Mouse (Mus musculus) liver, adult 2 months (tissue): ENCODE results near the gene Atxn7l3. TPM values are rescaled to one million over a fixed set of nuclear protein-coding genes. Genes with fewer than 3 reads are reported as not detected.
A peak's percentile ranks its signal among the peaks of the same experiment; 100 is the strongest.

Source experiments
- DNase-seq: peaks from one replicate; pipeline ENCODE4 v3.0.0-alpha.2; 2011; ENCODE audit warnings: low read depth, low spot score; ENCODE audit errors: extremely low read depth
- H3K27ac ChIP-seq: fragments of 200-500 bp; replicated peaks from 2 replicates; pipeline ENCODE4 v1.5.1; 2012; ENCODE audit warnings: low read depth, mild to moderate bottlenecking, control low read depth, inconsistent platforms, low read length; ENCODE audit not compliant: insufficient read depth
- H3K27me3 ChIP-seq: fragments of 200-500 bp; 2 replicates; pipeline ENCODE4 v1.6.1; 2012; ENCODE audit warnings: mild to moderate bottlenecking, moderate library complexity, low read length, inconsistent platforms; ENCODE audit not compliant: control insufficient read depth, insufficient read depth
- H3K36me3 ChIP-seq: fragments of 200-500 bp; 2 replicates; pipeline ENCODE4 v1.6.1; 2012; ENCODE audit warnings: low read length, inconsistent platforms; ENCODE audit not compliant: control insufficient read depth, insufficient read depth
- H3K4me1 ChIP-seq: fragments of 200-500 bp; 2 replicates; pipeline ENCODE4 v1.6.1; 2011; ENCODE audit warnings: low read length; ENCODE audit not compliant: control insufficient read depth, insufficient read depth
- H3K4me3 ChIP-seq: fragments of 200-500 bp; 2 replicates; pipeline ENCODE4 v1.5.1; 2011; ENCODE audit warnings: low read depth, mild to moderate bottlenecking, control low read depth, low read length, moderate library complexity; ENCODE audit not compliant: insufficient read depth
- H3K79me2 ChIP-seq: fragments of 200-500 bp; 2 replicates; pipeline ENCODE4 v1.6.1; 2012; ENCODE audit warnings: inconsistent platforms, mild to moderate bottlenecking, low read length, moderate library complexity; ENCODE audit not compliant: control insufficient read depth, insufficient read depth
- H3K9ac ChIP-seq: fragments of 200-500 bp; 2 replicates; pipeline ENCODE4 v1.6.1; 2012; ENCODE audit warnings: low read depth, mild to moderate bottlenecking, control low read depth, inconsistent platforms, low read length
- CTCF ChIP-seq: fragments of 200-500 bp; IDR thresholded peaks from 2 replicates; pipeline ENCODE4 v1.5.1; 2011; ENCODE audit warnings: low read depth, low read length, control low read depth
- POLR2A ChIP-seq: fragments of 200-500 bp; IDR thresholded peaks from 2 replicates; pipeline ENCODE4 v1.6.1; 2011; ENCODE audit warnings: low read length, control low read depth; ENCODE audit not compliant: insufficient read depth; ENCODE audit errors: extremely low read depth
- WGBS: fragments of 180-500 bp; shearing (Covaris S2); methylation state at CpG from one replicate; pipeline ENCODE4 v1.1.7; 2018; 5-methylcytosine and 5-hydroxymethylcytosine counted together
- polyA plus RNA-seq: library from polyadenylated mRNA; depleted of rRNA; stranded (reverse); fragments of >200 nt; gene quantifications from 2 replicates; pipeline ENCODE4 v1.2.3, GENCODE M21; 2012
- total RNA-seq: library from RNA; depleted of rRNA; stranded (reverse); fragments of >200 nt; gene quantifications from 2 replicates; pipeline ENCODE4 v1.2.3, GENCODE M21; 2014

Gene Atxn7l3
- total and polyA plus RNA-seq, 2 experiments, result 7.1 to 20.6 TPM

DNA sequence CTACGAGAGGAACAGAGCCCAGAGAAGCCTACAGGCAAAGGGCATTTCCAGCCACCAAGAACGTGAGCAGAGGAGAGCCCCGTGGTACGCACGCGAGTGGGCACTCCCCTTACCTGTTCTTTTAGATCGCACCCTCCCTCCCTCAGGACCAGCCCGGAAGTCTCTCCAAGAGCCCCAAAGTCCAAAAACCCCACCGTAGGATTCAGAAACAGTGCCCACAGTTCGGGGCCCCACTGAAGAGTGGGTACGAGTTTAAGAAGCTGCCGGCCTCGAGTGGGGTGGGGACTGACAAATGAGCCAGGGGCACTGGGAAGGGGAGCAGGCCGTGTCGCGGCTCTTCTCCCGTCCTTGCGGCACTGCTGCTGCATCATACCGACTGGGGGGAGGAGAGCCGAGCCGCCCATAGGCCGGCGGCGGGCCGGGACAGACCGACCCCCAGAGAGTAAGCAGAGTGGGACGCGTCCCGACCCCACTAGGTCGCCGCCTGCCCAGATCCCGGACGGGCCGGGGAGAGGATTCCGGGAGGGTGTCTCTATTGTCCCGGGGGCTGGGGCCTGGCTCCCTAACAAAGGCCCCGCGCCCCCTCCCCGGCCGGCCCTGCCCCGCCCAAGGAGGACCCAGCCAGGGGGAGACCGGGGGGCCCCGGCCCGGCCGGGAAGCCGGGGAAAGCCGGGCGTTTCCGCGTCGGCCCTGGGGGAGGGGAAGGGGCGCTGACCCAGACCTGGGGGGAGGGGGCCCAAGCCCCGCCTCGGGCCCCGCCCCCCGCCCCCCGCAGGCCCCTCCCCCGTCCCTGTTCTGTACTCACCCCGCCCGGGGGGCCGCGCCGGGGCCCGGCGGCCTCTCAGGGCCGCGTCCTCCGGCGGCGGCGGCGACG lies 596 bp downstream of the Atxn7l3 start:
- peaks cover 12% of the 10 kb centered on the region for H3K36me3 ChIP-seq
- peaks cover 16% of the 10 kb centered on the region; the same call in 1 of the 2 replicates for H3K79me2 ChIP-seq
- no peak for DNase-seq
- TF ChIP-seq POLR2A, result peak; percentile 24; the same call in 1 of the 2 replicates
- TF ChIP-seq CTCF, result no peak
- H3K27me3 ChIP-seq, result no peaks in the 10 kb centered on the region
- WGBS, result under 1% methylated on average over 42 of the region's 73 CpGs
- peak overlapping the region; percentile 92 for H3K4me3 ChIP-seq
- peak overlapping the region; percentile 96 for H3K9ac ChIP-seq
- peaks cover 14% of the 10 kb centered on the region for H3K4me1 ChIP-seq
- H3K27ac ChIP-seq, result peak overlapping the region; percentile 85

DNA sequence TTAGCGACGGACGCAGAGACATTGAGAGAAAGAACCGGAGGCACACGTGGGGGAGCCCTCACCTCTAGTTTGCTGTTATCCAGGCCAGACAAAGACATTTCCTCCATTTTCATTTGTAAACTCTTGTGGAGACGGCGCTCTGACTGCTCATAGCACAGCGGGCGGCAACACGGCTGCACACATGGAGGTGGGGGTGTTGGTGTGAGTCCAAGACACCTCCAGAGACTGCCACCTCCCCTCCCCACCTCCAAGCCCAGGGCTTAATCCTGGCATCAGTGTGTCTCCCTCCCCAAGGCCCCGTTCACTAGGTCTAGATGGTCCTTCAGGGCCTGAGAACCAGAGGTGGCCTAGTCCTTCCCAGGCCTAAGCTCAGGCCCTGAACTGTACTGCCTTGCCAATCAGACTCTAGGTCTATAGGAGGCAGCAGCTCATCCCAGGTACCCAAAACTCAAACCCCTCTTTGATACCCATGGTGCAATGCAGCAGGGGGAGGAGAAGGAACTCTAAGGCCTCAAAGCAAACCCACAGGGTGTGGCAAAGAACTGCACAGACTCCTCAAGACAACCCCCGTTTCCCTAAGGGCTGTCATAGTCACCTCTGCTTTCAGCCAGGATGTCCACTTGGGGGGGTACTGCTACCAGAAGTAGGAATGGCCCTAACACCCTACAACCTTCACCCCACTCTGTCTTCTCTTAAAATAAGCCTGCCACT lies 1.4 kb downstream of the Atxn7l3 start:
- no peaks in the 10 kb centered on the region for H3K27me3 ChIP-seq
- TF ChIP-seq CTCF (no peak), POLR2A (no peak)
- peaks cover 14% of the 10 kb centered on the region for H3K4me1 ChIP-seq
- H3K9ac ChIP-seq, result peak overlapping the region; percentile 96
- H3K4me3 ChIP-seq, result peak overlapping the region; percentile 92
- peak overlapping the region; percentile 85 for H3K27ac ChIP-seq
- H3K79me2 ChIP-seq, result peaks cover 16% of the 10 kb centered on the region; the same call in 1 of the 2 replicates
- WGBS, result 81% methylated on average over 12 of the region's 12 CpGs
- no peak for DNase-seq
- peaks cover 12% of the 10 kb centered on the region for H3K36me3 ChIP-seq

DNA sequence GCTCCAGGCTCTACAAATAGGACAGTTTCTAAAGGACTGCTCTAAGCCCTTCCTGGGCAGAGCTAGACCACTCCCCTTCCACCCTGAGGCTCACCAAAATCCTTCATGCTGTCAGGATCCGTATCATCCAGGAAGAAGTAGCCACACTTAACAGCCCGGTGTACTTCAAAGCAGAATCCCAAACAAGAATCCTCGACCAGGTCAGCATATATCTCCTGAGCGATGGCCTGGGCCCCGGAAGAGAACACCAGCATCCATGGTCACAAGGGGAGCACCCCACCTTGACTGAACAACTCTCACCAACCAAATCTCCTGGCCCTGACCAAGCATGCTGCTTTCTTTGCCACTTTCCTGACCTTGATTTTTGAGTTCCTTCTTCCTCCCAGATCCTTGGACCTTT lies 2.0 kb downstream of the Atxn7l3 start:
- Histone ChIP-seq H3K79me2 (peaks cover 16% of the 10 kb centered on the region; the same call in 1 of the 2 replicates), H3K4me1 (peaks cover 14% of the 10 kb centered on the region), H3K27ac (no peak overlapping the region), H3K4me3 (no peak overlapping the region), H3K27me3 (no peaks in the 10 kb centered on the region), H3K9ac (no peak overlapping the region), H3K36me3 (peaks cover 12% of the 10 kb centered on the region)
- 86% methylated on average over 5 of the region's 5 CpGs for WGBS
- TF ChIP-seq POLR2A, result no peak
- TF ChIP-seq CTCF, result no peak
- no peak for DNase-seq

DNA sequence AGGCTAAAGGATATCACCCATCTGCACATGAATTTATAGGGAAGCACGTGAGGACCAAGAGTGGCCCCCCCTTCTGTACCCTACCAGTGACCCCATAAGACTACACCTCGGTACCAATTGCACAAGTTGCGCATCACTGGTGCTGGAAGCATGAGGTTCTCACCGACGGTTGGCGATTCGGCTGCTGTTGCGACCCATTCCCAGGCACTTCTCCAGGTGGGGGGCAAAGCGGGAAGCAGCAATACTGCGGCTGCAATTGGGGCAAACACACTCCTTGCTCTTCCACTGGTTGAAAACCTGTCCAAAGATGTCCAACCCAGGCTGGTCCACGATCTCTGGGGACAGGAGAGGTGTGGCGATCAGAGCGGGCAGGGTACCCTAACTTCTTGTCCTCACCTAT lies 2.5 kb downstream of the Atxn7l3 start:
- TF ChIP-seq POLR2A, result no peak
- no peak for TF ChIP-seq CTCF
- Histone ChIP-seq H3K4me1 (peaks cover 14% of the 10 kb centered on the region), H3K36me3 (peaks cover 12% of the 10 kb centered on the region), H3K9ac (no peak overlapping the region), H3K4me3 (no peak overlapping the region), H3K27me3 (no peaks in the 10 kb centered on the region), H3K27ac (no peak overlapping the region), H3K79me2 (peaks cover 16% of the 10 kb centered on the region; the same call in 1 of the 2 replicates)
- 94% methylated on average over 13 of the region's 13 CpGs for WGBS
- no peak for DNase-seq

DNA sequence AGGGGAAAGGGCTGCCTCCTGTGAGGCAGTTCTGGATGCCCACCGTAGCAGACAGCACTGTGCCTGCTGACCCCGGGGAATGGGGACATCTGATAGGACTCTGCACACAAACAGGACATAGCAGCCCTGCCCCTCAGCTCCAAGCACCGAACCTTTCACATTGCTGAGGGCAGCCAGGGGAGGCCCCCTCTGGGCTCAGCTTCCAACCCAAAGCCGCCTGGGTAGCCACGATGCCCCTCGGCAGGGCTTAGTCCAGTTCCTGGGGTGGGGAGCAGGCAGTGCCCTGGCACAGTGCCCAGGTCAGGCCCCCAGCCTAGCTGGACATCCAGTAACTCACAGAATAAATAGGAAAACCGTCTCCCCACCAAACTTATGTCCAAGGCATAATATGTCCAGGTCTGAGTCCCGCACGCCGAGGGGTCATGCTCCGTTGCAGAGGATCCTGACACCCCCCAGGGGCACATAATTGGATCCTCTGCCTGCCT lies 5.3 kb downstream of the Atxn7l3 start:
- DNase-seq, result no peak
- TF ChIP-seq CTCF (no peak), POLR2A (no peak)
- Histone ChIP-seq H3K4me3 (no peak overlapping the region), H3K27me3 (no peaks in the 10 kb centered on the region), H3K79me2 (peaks cover 16% of the 10 kb centered on the region; the same call in 1 of the 2 replicates), H3K36me3 (peaks cover 12% of the 10 kb centered on the region), H3K27ac (no peak overlapping the region), H3K4me1 (peaks cover 10% of the 10 kb centered on the region), H3K9ac (no peak overlapping the region)
- WGBS, result 85% methylated on average over 11 of the region's 11 CpGs
